Mouse (Mus musculus) bone marrow, adult 2 months (tissue): Measurements from ENCODE around the gene Acsm5. TPM values are rescaled to one million over a fixed set of nuclear protein-coding genes. Genes with fewer than 3 reads are reported as not detected.

ENCODE experiments used
- H3K27ac ChIP-seq: fragments of 200-500 bp; 2 replicates; pipeline ENCODE4 v1.5.1; 2012; ENCODE audit warnings: low read depth, mild to moderate bottlenecking, control low read depth, inconsistent platforms, low read length; ENCODE audit not compliant: control insufficient read depth, poor library complexity, insufficient read depth
- H3K4me1 ChIP-seq: fragments of 200-500 bp; 2 replicates; pipeline ENCODE4 v1.6.1; 2011; ENCODE audit warnings: low read length; ENCODE audit not compliant: control insufficient read depth, insufficient read depth
- H3K4me3 ChIP-seq: fragments of 200-500 bp; replicated peaks from 2 replicates; pipeline ENCODE3; 2011; ENCODE audit warnings: mild to moderate bottlenecking, low read depth, low read length, control low read depth; ENCODE audit not compliant: control insufficient read depth
- CTCF ChIP-seq: fragments of 200-500 bp; IDR thresholded peaks from 2 replicates; pipeline ENCODE4 v1.5.1; 2011; ENCODE audit warnings: low read length, control low read depth; ENCODE audit not compliant: control insufficient read depth, insufficient read depth
- POLR2A ChIP-seq: fragments of 200-500 bp; IDR thresholded peaks from 2 replicates; pipeline ENCODE4 v1.6.1; 2011; ENCODE audit warnings: low read depth, mild to moderate bottlenecking, control low read depth, low read length, borderline replicate concordance; ENCODE audit not compliant: control insufficient read depth
- WGBS: fragments of 180-500 bp; shearing (Covaris S2); methylation state at CpG from one replicate; pipeline ENCODE4 v1.1.7; 2018; 5-methylcytosine and 5-hydroxymethylcytosine counted together
- polyA plus RNA-seq: library from polyadenylated mRNA; stranded (reverse); fragments of >200 nt; gene quantifications from 2 replicates; pipeline ENCODE4 v1.2.4, GENCODE M21; 2011; ENCODE audit warnings: low replicate concordance; ENCODE audit not compliant: missing spikeins, insufficient read depth, insufficient read length

Acsm5 gene
- polyA plus RNA-seq, 1 experiment: not detected

- Histone ChIP-seq H3K4me1 (no peaks in the 10 kb centered on the region), H3K4me3 (no peak overlapping the region), H3K27ac (no peak overlapping the region)
- 54% methylated on average over 2 of the region's 2 CpGs for WGBS
- TF ChIP-seq POLR2A: no peak
- TF ChIP-seq CTCF: no peak
These were observed 8.3 kb downstream of the Acsm5 start for GRCm38 (mm10) chr7:119527548-119527947.

- no peak overlapping the region for H3K4me3 ChIP-seq
- H3K27ac ChIP-seq: no peak overlapping the region
- no peak for TF ChIP-seq POLR2A
- no peak for TF ChIP-seq CTCF
- H3K4me1 ChIP-seq: no peaks in the 10 kb centered on the region
- WGBS: 72% methylated on average over 7 of the region's 7 CpGs
These were observed 9.4 kb downstream of the Acsm5 start for GRCm38 (mm10) chr7:119528617-119529016.

- no peaks in the 10 kb centered on the region for H3K4me1 ChIP-seq
- no peak overlapping the region for H3K4me3 ChIP-seq
- 47% methylated on average over 1 of the region's 1 CpGs for WGBS
- TF ChIP-seq CTCF (no peak), POLR2A (no peak)
- no peak overlapping the region for H3K27ac ChIP-seq
These were observed 13.7 kb downstream of the Acsm5 start for GRCm38 (mm10) chr7:119532924-119533323.

GRCm38 (mm10) chr7:119534389-119534788 lies 15.1 kb downstream of the Acsm5 start:
- WGBS: 73% methylated on average over 2 of the region's 2 CpGs
- TF ChIP-seq POLR2A: no peak
- no peak for TF ChIP-seq CTCF
- H3K4me3 ChIP-seq: no peak overlapping the region
- no peak overlapping the region for H3K27ac ChIP-seq
- H3K4me1 ChIP-seq: no peaks in the 10 kb centered on the region

GRCm38 (mm10) chr7:119542445-119542844 lies 23.2 kb downstream of the Acsm5 start:
- TF ChIP-seq CTCF (no peak), POLR2A (no peak)
- Histone ChIP-seq H3K4me1 (no peaks in the 10 kb centered on the region), H3K4me3 (no peak overlapping the region), H3K27ac (no peak overlapping the region)
- 63% methylated on average over 2 of the region's 2 CpGs for whole genome bisulfite sequencing

- TF ChIP-seq CTCF: no peak
- no peak for TF ChIP-seq POLR2A
- H3K4me1 ChIP-seq: no peaks in the 10 kb centered on the region
These were observed 26.3 kb downstream of the Acsm5 start for GRCm38 (mm10) chr7:119545572-119545971.

GRCm38 (mm10) chr7:119550471-119551222 lies 31.4 kb downstream of the Acsm5 start:
- 65% methylated on average over 3 of the region's 3 CpGs for WGBS
- no peak overlapping the region for H3K27ac ChIP-seq
- H3K4me1 ChIP-seq: no peaks in the 10 kb centered on the region

More at GRCm38 (mm10) chr7:119545572-119545971, 26.3 kb downstream of the Acsm5 start:
- Histone ChIP-seq H3K4me3 (no peak overlapping the region), H3K27ac (no peak overlapping the region)

GRCm38 (mm10) chr7:119554040-119554439 lies 34.8 kb downstream of the Acsm5 start, which contains the start of gene Acsm2:
Gene Acsm2, plus strand, starts transcription at chr7:119554340.
- no peaks in the 10 kb centered on the region for H3K4me1 ChIP-seq
- H3K4me3 ChIP-seq: no peak within 1 kb of the TSS
- TF ChIP-seq CTCF (no peak), POLR2A (no peak)
- 74% methylated on average over 1 of the region's 1 CpGs for WGBS
- H3K27ac ChIP-seq: no peak within 1 kb of the TSS

More at GRCm38 (mm10) chr7:119550471-119551222, 31.4 kb downstream of the Acsm5 start:
- TF ChIP-seq CTCF (no peak), POLR2A (no peak)
- no peak overlapping the region for H3K4me3 ChIP-seq

GRCm38 (mm10) chr7:119559789-119560451 lies 40.7 kb downstream of the Acsm5 start:
- H3K4me3 ChIP-seq: no peak overlapping the region
- no peak overlapping the region for H3K27ac ChIP-seq
- WGBS: 75% methylated on average over 3 of the region's 3 CpGs
- TF ChIP-seq POLR2A (no peak), CTCF (no peak)
- H3K4me1 ChIP-seq: no peaks in the 10 kb centered on the region
